Mouse (Mus musculus) MEL (cell line): ENCODE data around the gene C1qtnf1.

Experiments
- CHD1 ChIP-seq: IDR thresholded peaks from 2 replicates; pipeline ENCODE4 v1.6.1; 2012; ENCODE audit warnings: low read depth, mild to moderate bottlenecking, inconsistent platforms, low read length, improper control_type of control experiment
- CTCF ChIP-seq, 3 experiments: IDR thresholded peaks in 2 of 3; conservative IDR thresholded peaks in 1 of 3; 2 replicates each; pipeline ENCODE4 v1.5.1; 2011 to 2012; ENCODE audit warnings: low read length in 3 of 3, low read depth in 2 of 3, mild to moderate bottlenecking in 2 of 3, improper control_type of control experiment in 1 of 3, inconsistent platforms in 1 of 3, mixed read lengths in 1 of 3, moderate library complexity in 1 of 3; ENCODE audit not compliant: control insufficient read depth in 1 of 3, insufficient read depth in 1 of 3, poor library complexity in 1 of 3, severe bottlenecking in 1 of 3
- MAX ChIP-seq: IDR thresholded peaks from 2 replicates; pipeline ENCODE4 v1.6.1; 2011; ENCODE audit warnings: low read length, improper control_type of control experiment
- POLR2A ChIP-seq, 2 experiments: IDR thresholded peaks; 2 replicates each; pipeline ENCODE4 v1.6.1; 2011 to 2012; ENCODE audit warnings: low read length in 2 of 2, mild to moderate bottlenecking in 2 of 2, control low read depth in 1 of 2, improper control_type of control experiment in 1 of 2, low read depth in 1 of 2, moderate library complexity in 1 of 2; ENCODE audit not compliant: control insufficient read depth in 1 of 2, insufficient read depth in 1 of 2, poor library complexity in 1 of 2
- SMC3 ChIP-seq: IDR thresholded peaks from 2 replicates; pipeline ENCODE4 v1.6.1; 2011; ENCODE audit warnings: low read depth, low read length, improper control_type of control experiment

DNA sequence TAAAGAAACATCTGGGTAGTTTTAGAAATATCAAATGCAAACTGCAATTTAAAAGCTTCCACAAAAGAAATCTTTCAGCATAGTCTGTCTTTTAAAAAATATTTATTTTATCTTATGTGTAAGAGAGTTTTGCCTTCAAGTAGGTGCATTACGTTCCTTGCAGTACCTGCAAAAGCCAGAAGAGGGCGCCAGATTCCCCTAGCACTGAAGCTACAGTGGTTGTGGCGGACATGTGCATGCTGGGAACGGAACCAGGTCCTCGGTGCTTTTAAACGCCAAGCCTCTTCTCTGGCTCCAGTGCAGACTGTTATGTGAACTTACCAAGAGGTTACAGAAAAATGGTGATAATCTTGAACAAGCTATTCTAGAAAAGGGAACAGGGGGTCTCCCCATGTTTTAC is 32.3 kb downstream of the C1qtnf1 start:
- TF ChIP-seq POLR2A (IDR thresholded peaks at IDR 0.05; ENCODE audit: control insufficient read depth in 1 of 2, insufficient read depth in 1 of 2, low read depth in 1 of 2, low read length in 2 of 2, poor library complexity in 1 of 2), result no peak
- peak; percentile 87 to 94 (median 91) for TF ChIP-seq CTCF (IDR thresholded peaks at IDR 0.05 in 2 of 3, conservative IDR thresholded peaks at IDR 0.05 in 1 of 3; ENCODE audit: control insufficient read depth in 1 of 3, insufficient read depth in 1 of 3, low read depth in 2 of 3, low read length in 3 of 3, poor library complexity in 1 of 3, severe bottlenecking in 1 of 3)
- TF ChIP-seq SMC3, result peak; percentile 76
- no peak for TF ChIP-seq MAX
- TF ChIP-seq CHD1, result no peak
